Mouse (Mus musculus): ENCODE results near the gene Map3k20. TPM values are rescaled to one million over a fixed set of nuclear protein-coding genes. Genes with fewer than 3 reads are reported as not detected.

Map3k20 gene
- total and polyA plus RNA-seq, 3 experiments = 5.1 to 27.3 (median 25.8) TPM

DNA sequence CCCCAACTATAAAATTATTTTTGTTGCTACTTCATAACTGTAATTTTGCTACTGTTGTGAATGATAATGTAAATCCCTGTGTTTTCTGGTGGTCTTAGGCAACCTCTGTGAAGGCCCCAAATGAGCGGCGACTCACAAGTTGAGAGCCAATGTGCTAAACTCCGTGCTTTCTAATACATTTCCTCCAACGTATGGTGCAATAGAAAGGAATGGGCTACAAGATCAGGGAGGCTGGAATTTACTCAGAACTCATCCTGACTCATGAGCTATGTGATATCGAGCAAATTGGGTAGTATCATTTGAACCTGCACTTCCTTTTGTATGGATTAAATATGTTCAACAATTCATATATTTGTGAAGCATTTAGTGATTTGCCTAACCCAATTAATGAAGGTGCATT lies 4.9 kb upstream of the Map3k20 start:
- DNase-seq = no peak

DNA sequence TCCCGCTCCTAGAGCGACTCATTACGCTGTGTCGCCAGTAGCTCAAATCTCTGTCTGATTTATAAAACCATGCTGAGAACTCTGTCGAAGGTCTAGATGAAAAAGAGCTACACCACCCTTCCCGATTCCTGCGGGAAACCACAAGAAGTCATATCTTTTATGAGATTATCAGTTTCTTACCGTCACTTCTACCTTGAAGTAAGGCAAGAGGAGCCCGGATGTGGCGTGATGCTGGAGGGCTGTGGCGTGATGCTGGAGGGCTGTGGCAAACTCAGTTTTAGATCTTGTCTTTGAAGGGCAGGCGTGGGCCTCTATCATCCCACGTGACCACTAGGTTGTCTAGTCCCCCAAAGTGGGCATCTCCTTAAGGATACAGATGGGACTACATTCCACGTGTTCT lies 3.5 kb upstream of the Map3k20 start:
- no peak for DNase-seq

DNA sequence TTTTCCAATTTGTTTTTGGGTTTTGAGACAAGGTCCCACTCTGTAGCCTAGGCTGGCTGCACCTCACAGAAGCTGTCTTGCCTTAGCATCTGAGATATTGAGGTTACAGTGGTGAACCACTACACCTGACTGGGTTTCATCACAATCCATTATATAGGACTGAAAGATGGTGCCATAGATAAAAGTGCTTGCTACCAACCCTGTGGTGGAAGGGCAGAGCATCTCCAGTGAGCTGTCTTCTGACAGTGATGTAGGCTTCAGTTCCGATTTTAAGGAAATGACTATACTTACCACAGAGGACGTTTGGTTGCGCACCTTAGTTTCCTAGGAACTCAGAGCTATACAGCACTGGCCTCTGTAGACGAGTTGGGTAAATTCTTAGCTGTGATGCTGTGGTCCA lies 2.7 kb upstream of the Map3k20 start:
- DNase-seq = no peak

DNA sequence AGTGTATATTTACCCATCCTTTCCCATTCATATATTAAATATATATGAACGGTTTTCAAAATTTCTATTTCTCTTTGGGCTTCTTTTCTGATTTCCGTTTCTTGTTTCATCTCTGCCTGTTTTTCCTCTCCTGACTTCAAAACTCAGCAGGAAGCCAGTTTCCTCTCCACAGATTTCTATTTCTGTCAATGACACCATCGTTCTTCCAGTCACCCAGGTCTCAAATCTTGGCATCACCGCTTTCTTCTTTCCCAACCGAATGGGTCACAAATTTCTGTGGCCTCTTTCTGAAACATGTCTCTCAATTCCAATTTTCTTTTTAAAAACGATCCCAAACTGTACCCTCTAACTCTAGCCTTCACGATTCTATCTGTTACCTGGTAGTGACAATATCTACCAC lies 748 bp upstream of the Map3k20 start:
- DNase-seq = no peak

DNA sequence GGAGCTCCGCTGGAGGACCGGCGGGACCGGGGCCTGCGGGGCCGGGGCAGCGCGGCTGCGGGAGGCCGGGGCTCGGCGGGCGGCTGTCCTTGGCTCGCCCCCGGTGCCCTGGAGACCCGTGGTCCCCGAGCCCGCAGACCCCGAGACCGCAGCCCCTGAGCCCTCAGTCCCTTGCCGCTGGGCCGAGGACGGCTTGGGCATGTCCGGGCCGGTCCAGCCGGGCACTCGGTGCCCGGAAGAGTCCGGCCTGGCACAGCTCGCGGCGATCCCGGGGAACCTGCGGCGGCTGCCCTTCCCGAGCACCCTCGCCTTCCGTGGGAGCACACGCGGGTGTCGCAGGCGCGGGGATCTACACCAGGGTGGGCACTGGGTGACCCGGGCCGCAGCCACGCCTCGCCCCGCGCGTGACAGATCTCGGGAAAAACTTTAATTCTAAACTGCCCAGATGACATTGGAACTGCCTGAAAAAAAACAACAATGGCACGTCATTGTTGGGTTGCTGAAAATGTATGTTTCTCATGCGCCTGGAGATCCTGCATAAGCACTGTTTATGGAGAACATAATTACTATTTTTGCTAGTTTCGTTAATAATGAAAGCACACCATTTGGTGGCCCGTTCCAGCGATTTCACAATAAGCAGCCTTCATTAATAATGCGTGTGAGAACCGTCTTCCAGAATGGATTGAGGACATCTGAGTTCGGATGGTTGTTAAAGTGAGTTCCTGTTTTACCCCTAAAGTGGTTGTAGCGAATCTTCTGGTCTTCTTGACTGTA lies 638 bp downstream of the Map3k20 start:
- DNase-seq = peak; percentile 66

DNA sequence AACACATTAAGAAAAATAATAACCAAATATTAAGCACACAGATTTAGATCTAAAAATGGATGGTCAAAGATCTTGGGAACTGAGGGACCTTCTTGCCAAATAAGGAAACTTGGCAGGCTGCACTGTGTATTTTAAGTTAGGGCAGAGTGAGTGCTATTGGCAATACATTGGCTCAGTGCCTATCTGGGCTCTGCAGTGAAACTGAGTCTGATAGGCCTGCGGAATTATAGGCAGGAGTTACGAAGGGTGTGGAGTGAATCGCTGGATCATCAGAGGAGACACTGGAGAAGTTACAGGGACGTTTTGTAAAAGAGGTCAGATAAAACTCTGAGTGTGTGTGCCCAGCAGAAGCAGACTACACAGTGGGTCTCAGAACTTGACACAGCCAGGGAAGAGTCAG lies 1.7 kb downstream of the Map3k20 start:
- peak; percentile 47 for DNase-seq

DNA sequence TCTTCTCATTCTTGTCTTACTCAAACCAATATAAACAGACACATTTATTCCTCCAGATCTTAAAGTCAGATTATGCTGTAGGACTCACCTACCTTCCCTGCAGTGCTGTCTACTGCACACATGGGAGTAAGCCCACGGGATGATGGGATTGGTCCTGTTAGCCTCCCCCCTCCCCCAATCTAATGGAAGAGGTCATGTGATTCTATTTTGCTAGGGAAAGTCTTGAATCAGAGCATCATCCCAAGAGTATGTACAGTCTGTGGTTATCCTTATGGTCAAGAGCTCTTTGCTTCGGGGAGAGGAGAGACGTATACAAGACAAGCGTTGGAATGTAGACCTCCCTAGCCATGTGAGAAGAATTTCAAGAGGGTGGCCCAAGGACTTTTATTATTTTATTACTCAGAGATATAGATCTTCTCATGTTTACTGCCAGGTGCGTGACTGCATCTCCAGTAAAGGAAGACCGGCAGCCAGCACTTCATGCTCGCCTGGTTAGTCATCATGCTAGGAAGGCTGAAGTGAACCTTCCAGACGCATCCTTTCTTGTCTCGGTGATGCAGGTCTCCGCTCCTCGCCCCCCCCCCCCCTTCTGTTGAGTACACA lies 3.6 kb downstream of the Map3k20 start:
- no peak for DNase-seq

DNA sequence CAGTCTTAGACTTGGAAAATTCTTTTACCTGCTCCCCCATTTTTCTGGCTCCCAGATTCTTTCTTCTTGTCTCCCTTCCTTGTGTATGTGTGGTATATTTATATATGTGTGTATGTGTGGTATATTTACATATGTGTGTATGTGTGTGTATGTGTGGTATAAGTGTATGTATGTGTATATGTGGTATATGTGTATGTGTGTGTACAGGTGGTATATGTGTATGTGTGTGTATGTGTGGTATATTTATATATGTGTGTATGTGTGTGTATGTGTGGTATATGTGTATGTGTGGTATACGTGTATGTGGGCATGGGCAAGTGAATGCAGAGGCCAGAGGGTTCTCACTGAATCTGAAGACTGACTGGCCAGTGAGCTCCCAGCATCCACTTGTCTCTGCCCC lies 5.7 kb downstream of the Map3k20 start:
- DNase-seq = no peak

DNA sequence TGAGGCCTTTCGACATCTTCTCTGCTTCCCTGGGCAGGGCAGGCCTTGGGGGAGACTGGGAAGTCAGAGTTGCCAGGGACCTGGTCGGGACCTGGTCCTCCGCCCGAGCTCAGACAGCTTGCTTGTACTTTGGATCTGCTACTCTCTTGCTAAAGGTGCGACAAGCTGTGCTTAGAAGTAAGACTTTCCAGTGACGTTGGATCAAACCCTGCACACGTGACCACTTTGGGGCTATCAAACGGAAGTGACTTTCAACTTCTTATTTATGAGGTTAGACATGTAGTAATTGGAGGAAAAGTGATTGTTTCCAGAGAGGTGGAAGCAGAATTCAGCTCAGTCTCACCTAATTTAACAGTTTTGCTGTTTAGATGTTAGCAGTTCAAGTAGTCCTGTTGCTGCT lies 7.1 kb downstream of the Map3k20 start:
- DNase-seq = no peak

DNA sequence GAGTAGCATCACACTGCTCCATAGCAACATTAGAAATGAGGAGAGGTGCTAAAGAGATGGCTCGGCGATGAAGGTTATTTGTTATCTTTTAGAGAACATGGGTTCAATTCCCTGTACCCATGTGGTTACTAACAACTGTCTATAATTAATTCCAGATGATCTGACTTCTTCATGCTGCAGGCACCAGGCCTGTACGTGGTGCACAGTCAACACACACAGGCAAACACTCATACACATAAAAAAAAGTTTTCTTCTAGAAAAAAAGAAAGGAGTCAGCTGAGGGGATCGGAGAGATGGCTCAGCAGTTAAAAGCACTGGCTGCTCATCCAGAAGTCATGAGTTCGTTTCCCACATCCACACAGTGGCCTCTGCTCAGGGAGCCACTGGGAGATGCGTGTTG lies 9.6 kb downstream of the Map3k20 start:
- no peak for DNase-seq

DNA sequence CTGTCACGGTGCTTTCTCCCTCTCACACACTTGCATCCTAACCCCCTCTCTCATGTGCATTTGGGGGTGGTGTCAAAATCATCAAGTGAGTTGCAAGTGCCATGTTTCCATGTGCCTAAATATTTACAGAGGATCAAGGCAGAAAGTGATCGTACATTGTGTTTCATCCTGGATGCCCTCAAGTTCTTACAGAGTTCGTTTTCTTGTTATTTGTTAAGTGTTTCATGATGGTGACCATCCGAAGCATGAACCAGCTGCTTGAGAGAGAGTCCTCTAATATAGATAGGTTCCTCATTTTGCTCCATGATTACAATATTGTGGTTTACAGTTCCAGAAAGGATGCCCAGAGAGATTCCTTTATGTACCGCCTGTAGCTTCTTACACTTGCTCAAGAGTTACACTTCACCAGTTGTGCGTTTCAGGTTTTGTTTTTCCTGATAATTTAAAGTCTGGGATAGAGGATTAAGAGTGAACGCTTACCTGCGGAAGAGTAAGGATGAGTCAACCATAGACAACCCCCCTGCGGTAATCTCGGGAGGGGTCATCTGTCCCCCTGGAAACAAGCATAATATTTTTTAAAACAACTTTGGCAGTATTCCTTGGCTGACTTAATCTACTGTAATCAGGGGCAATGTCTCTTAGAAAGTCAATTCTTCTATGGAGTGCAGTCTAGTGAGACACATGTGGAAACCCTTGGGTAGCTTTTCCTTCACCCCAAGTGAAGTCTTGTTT lies 11.7 kb downstream of the Map3k20 start:
- DNase-seq = no peak

DNA sequence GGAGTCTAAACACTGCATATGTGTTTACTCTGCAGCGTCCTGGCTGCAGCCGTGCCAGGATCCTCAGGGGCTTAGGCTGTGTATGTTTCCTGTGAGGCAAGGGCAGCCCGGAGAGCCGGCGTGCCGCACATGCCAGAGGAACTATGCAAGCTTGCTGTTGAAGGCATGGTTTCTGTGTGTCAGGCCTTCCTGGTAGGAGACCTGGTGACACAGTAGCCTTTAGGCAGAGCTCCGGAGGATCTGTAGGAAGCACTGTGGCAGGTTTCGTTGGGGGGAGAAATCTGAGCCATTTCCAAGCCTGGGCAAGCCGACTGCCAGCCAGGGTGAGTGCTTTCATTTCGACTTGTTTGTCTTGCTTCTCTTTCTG lies 12.3 kb downstream of the Map3k20 start:
- peak; percentile 31 for DNase-seq

DNA sequence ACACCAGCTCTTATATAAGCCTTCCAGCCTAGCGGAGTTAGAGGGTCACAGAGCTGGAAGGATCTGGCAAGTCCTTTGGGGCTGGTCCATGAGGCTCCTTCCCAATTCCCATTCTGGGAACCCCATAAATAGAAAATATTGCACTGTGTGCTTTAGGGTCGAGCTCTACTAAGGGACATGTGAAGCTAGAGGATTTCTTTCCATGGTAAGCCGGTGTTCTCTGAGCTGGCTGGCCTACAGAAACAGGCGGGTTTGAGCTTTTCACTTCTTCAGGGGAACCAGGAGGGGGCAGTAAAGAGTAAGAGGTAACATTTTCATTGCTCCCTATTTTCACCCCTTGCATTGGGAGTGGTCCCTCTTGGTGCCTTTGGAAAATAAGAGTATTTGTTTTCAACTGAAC lies 13.0 kb downstream of the Map3k20 start:
- peak; percentile 44 for DNase-seq

DNA sequence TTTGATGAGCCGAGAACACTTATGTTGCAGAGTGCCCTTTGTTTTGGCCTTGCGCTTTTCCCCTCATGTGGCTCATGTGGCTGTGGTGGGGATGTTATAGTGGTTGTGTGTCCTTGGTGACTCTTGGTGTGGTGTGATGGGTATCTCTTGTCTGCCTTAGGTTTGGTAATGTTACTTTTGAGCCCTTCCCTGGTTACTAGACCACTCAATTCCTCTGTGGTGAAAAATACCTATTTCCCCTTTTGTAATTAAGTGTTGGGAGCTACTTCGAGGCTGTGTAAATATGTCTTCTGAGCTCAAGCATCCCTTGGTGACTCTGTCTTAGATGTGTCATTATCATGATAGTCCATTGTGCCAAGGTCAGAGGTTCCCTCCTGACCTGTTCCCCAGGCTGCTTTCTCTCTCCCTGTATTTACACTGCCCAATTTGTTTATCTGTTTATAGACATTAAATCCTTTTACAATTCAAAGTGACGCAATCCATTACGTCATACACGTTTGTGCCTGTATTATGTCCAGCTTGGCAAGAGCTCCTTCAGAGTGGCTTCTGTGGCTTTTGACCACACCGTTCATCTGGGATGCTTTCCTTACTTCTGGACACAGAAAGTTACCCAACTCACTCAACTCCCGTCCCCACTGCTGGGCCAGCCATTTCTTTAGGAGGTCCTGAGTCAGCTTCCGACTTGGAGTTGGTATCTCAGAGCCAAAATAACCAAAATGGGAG lies 15.9 kb downstream of the Map3k20 start:
- DNase-seq = no peak

DNA sequence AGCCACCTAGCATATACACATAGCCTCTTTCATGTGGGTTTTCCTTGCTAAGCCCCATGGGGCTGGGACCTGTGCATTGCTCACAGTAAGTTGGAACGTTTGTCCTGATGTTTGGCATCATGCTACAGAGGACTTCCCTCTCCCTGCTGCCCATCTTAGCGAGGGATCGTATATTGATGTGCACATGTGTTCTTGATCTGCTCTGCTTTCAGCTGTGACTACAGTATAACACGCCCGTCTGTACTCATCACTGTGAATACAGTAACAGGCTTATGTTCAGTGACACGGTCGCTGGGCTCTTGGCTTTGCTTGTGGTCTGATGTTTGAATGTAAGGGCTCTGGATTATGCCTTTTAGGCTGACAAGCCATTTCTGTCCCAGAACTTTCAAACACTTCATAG lies 20.3 kb downstream of the Map3k20 start:
- no peak for DNase-seq

DNA sequence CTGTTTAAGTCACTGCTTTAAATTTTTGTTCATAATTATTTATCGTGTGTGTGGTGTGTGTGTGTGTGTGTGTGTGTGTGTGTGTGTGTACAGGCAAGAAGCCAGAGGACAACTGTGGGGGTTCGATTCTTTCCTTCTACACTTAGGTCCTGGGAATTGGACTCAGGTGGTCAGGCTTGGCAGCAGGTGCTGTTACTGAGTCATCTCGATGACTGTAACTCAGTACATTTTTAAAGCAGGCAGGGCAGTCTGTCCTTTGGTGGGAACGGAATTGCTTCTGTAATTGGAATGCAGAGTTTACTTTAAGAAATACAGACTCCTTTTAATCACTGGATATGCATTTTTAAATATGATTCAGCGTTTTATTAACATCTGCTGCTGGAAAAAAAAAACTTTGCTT lies 22.9 kb downstream of the Map3k20 start:
- DNase-seq = no peak

DNA sequence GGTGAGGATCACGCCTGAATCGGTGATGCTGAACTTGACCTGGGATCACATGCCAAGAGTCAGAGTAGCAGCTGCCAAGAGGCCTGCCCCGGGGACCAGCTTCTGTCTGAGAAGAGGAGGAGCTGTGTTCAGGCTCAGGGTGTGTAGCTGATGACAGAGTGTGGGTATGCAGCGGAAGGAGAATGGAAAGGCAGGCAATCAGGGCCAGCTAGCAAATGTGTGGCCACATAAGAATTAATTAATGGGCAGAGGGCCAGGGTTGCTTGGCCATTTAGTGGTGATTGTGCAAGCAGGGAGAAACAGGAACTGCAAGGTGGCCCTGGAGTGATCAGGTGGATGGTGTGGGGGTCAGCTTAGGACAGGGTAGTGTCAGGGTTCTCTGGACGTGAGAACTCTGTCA lies 23.5 kb downstream of the Map3k20 start:
- DNase-seq = peak; percentile 42

DNA sequence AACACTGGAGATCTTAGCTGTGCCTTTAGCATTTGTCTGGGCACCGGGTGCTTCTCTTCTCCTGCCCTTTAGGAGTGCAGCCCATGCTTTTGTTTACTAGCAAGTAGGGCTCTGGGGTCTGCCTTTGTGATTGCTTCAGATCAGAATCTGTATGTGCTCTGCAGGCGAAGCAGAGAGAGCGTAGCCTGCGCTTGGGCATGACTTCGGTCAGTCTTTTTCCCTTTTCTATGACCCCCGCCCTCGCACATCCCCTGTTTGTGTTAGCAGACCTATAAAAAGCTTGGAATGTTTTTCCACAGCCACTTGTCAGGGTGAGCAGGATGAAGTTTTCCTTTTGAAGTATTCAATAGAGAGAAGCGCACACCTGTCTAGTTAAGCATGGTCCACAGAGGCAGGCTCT lies 26.0 kb downstream of the Map3k20 start:
- DNase-seq = no peak

DNA sequence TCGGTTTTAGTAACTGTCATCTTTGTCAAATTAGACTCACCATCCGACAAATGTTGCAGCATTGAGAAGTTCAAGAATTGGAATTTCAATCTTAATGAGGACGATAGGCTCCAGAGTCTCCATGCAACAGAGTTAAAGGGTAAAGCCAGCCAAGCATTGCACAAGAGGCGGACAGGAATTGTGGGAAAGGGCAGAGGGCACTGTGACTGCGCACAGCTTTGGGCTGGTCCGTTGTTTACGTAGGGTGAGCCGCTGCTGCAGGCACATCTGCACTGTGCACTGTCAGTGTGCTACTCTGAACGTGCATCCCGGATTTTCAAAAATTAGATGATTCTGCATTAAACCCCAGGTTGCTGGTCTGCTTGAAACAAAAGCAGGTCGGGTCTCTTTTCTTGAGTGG lies 27.9 kb downstream of the Map3k20 start:
- peak; percentile 45 for DNase-seq

DNA sequence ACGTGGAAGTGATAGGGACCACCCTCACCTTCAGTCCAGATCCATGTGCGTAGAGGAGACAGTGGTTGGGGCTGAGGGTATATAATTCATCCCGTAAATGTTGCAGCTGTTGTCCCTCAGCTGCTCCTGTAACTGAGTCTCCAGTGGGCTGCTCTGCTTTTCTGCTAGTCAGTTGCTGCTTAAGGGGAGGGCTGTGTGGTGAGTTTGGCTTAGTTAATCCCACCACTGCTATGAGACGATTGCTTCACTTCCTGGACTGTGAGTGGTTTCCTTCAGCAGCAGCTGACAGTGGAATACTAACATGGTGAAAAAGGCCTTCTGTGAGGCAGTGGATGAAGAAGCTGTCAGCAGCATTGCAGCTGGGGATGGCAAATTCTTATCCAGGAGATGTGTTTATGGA lies 33.0 kb downstream of the Map3k20 start:
- no peak for DNase-seq

DNA sequence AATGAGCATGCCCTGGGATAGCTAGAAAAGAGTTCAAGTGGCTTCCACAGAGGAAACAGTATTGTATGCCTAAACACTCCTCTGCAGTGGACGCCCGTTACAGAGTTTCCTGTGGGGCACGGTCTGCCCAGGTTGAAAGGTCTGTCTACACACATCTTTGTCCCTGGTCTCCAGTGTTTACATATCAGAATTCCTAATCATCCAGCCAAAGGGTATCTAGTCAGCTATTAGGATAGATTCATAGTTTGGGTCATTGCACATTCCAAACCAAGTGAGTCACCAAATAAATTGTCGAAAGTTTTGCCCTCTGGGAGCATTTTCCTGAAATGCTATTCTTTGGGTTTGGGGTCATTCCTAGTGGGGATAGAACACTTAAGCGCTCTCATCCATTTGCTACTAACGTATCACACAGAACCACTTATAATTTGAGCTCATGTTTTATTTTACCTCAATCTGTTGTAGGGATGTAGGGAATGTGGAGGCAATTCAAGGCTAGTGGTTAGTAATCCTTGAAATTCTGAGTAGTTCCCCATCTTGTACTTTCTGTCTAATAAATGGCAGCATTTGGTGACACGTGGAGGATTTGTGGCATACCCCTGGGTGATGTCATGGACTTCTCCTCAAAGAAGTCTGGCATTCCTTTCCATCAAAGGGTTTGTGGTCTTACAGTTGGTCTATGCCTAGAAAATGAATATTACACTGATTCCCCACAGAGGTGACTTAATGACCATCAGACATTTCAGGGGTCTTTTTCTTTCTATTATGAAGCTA lies 33.8 kb downstream of the Map3k20 start:
- DNase-seq = peak; percentile 34

DNA sequence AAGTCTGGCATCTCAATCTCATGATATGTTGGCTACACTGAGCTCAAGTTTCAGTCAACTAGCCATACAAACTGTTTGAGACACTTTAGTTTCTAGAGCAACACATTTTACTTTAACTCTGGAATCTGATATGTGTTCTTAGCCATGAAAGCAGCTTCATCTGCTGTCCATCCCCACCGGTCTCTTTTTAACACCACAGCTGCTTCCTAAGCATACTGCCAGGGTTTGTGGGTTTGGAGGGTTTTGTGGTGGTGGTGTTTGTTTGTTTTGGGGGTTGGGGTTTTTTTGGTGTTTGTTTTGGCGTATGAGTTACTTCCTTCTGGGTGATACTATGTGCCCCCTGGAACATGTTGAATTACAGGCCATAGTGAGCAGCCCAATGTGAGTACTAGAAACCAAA lies 35.2 kb downstream of the Map3k20 start:
- DNase-seq = no peak

All from adrenal gland, adult 2 months (tissue).